In the genomic region with DNA sequence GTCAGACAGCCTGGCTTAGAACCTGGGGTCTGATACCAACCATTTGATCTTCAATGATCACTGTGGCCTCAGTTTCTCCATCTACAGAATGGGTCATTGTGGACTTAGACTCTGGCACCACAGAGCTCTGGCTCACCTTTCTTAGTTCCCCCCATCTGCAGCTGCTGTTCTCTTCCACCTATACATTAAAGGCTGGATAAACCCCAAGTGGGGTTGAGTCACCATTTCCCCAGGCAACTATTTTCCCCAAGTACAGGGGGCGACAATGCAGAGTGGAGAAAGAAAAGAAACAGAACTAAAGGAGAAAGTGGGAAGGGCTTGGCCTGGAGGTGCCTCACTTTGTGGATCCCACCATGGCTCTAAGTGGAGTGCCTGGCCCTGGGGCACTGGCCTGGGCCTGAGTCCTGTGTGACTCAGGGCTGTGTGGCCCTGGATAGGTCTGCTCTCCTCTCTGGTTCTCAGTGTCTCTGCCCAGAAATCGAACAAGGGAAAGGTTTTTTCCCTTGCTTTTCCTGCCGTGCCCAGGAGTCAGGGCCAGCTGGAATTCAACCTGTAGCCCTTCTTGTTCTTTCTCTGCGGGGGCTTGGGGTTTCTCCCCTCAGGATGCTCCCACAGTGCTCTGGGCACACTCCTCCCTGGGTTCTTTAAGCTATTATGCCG, we compare ENCODE assay signal across 19 mouse cellular contexts. TPM values are rescaled to one million over a fixed set of nuclear protein-coding genes. Genes with fewer than 3 reads are reported as not detected.
DNase-seq lines count a peak whose midpoint lies in the region; ATAC-seq lines count a peak whose summit lies in the region.
"Had no signal": no experiment of that assay in that cellular context is flagged by ENCODE, and none has a peak within 500 bp of the region (broad histone marks: within the 10 kb centered on the region; RNA-seq: fewer than 3 reads in every experiment).

No protein-coding gene starts in this region.

- no peak overlapping the region for H3K4me3 ChIP-seq in heart, embryonic 10.5 days
- H3K4me3 ChIP-seq in lung, embryonic 15.5 days = no peak overlapping the region
- no peak overlapping the region for H3K4me3 ChIP-seq in intestine, embryonic 16.5 days (ENCODE audit: low read length)

- intact Hi-C loops in left cerebral cortex, postnatal 25 days (cut with DNase I) = no loop called here

- peaks cover 30% of the 10 kb centered on the region for H3K27me3 ChIP-seq in heart, embryonic 10.5 days (ENCODE audit: insufficient read depth, poor library complexity, severe bottlenecking)
- H3K27me3 ChIP-seq in lung, embryonic 15.5 days = no peaks in the 10 kb centered on the region
- H3K27me3 ChIP-seq in intestine, embryonic 16.5 days (replicated peaks; ENCODE audit: control insufficient read depth, insufficient read depth, low read length) = no peaks in the 10 kb centered on the region

- WGBS in heart, embryonic 10.5 days = 71% methylated on average over 5 of the region's 5 CpGs
- 59% methylated on average over 5 of the region's 5 CpGs for WGBS in lung, embryonic 15.5 days
- 56% methylated on average over 5 of the region's 5 CpGs for WGBS in intestine, embryonic 16.5 days

- H3K9ac ChIP-seq in lung, embryonic 15.5 days = no peak overlapping the region
- no peak overlapping the region for H3K9ac ChIP-seq in intestine, embryonic 16.5 days (ENCODE audit: low read depth, low read length)

- no peak overlapping the region for H3K27ac ChIP-seq in heart, embryonic 10.5 days
- H3K27ac ChIP-seq in lung, embryonic 15.5 days = peak overlapping the region; percentile 20; the same call in 1 of the 2 replicates
- H3K27ac ChIP-seq in intestine, embryonic 16.5 days (ENCODE audit: low read length) = peak overlapping the region; percentile 81

- no peaks in the 10 kb centered on the region for H3K36me3 ChIP-seq in heart, embryonic 10.5 days
- H3K36me3 ChIP-seq in lung, embryonic 15.5 days = no peaks in the 10 kb centered on the region
- H3K36me3 ChIP-seq in intestine, embryonic 16.5 days (ENCODE audit: control insufficient read depth, insufficient read depth, low read length) = no peaks in the 10 kb centered on the region

- ATAC-seq in lung, embryonic 15.5 days (ENCODE audit: borderline replicate concordance, extremely low read depth, low FRiP score, low TSS enrichment) = no peak
- ATAC-seq in intestine, embryonic 16.5 days = peak; percentile 46
- ATAC-seq in granulocyte monocyte progenitor cell, adult 5-6 weeks (replicated peaks; ENCODE audit: poor library complexity, severe bottlenecking) = no peak

- peaks cover 12% of the 10 kb centered on the region for H3K4me1 ChIP-seq in heart, embryonic 10.5 days
- H3K4me1 ChIP-seq in lung, embryonic 15.5 days = peaks cover 38% of the 10 kb centered on the region
- H3K4me1 ChIP-seq in intestine, embryonic 16.5 days (ENCODE audit: control insufficient read depth, insufficient read depth, low read length) = peaks cover 16% of the 10 kb centered on the region

- no peak overlapping the region for H3K4me2 ChIP-seq in lung, embryonic 15.5 days
- H3K4me2 ChIP-seq in intestine, embryonic 16.5 days (ENCODE audit: low read depth, low read length) = no peak overlapping the region

- no peaks in the 10 kb centered on the region for H3K9me3 ChIP-seq in heart, embryonic 10.5 days
- H3K9me3 ChIP-seq in lung, embryonic 15.5 days = no peaks in the 10 kb centered on the region
- H3K9me3 ChIP-seq in intestine, embryonic 16.5 days (ENCODE audit: control insufficient read depth, low read length) = no peaks in the 10 kb centered on the region

- DNase-seq in heart, embryonic 10.5 days (ENCODE audit: low spot score) = peak; percentile 51
- no peak for DNase-seq in heart, adult 9 months (ENCODE audit: low spot score in 2 of 2)
- no peak for DNase-seq in lung, postnatal 10 days
- peak; percentile 54 for DNase-seq in NIH3T3 (ENCODE audit: low read depth)
- no peak for DNase-seq in left cerebral cortex, postnatal 25 days (ENCODE audit: low spot score in 2 of 2)
- DNase-seq: cerebellum, adult 2 months had no signal

RNA-seq across cellular contexts. Expression of gene Ghrhr, which starts 19.0 kb away (rescaled TPM):
- polyA plus RNA-seq in heart, embryonic 10.5 days (2016; fragmentation: Nextera tagmentation; extraction: Ambion mirVana) = not detected in 2 replicates
- 0.09 and 0.10 TPM in 2 replicates for polyA plus RNA-seq in lung, embryonic 15.5 days (2015; fragmentation: Nextera tagmentation; extraction: Ambion mirVana)
- 0.32 and 0.46 TPM in 2 replicates for polyA plus RNA-seq in intestine, embryonic 16.5 days (2015; fragmentation: Nextera tagmentation; extraction: Ambion mirVana)
- not detected in 2 replicates for total RNA-seq in granulocyte monocyte progenitor cell, adult 5-6 weeks (2014; fragmentation: Nextera tagmentation)
- not detected in 2 replicates for total RNA-seq in granulocyte monocyte progenitor cell, adult 5-6 weeks (2017)
- not detected for total RNA-seq in left cerebral cortex, postnatal 25 days (2021)
- total RNA-seq: gastrocnemius, postnatal 36 days; heart, postnatal 14 days; layer of hippocampus, adult 18-20 months; left cerebral cortex, adult 8-10 months; megakaryocyte-erythroid progenitor cell, adult 5-6 weeks; MEL; monocyte, adult 5-6 weeks; neutrophil, adult 5-6 weeks had no signal
- polyA plus RNA-seq: brain, embryonic 14.5 days; cerebellum, adult 2 months; limb, embryonic 14.5 days had no signal

RNA-seq across cellular contexts. Expression of gene Aqp1, which starts 20.9 kb away (rescaled TPM):
- 5.1 and 8.3 TPM in 2 replicates for polyA plus RNA-seq in heart, embryonic 10.5 days (2016; fragmentation: Nextera tagmentation; extraction: Ambion mirVana)
- 48.8 and 57.9 TPM in 2 replicates for polyA plus RNA-seq in lung, embryonic 15.5 days (2015; fragmentation: Nextera tagmentation; extraction: Ambion mirVana)
- 21.8 and 23.2 TPM in 2 replicates for polyA plus RNA-seq in intestine, embryonic 16.5 days (2015; fragmentation: Nextera tagmentation; extraction: Ambion mirVana)
- 0.45 and 1.1 TPM in 2 replicates for total RNA-seq in granulocyte monocyte progenitor cell, adult 5-6 weeks (2014; fragmentation: Nextera tagmentation)
- 1.8 and 3.4 TPM in 2 replicates for total RNA-seq in granulocyte monocyte progenitor cell, adult 5-6 weeks (2017)
- total RNA-seq in left cerebral cortex, postnatal 25 days (2021) = 1 to 10 TPM; 1.3 to 2.5 TPM
- total RNA-seq: monocyte, adult 5-6 weeks had no signal

Comparison
In these comparisons a context has a peak if more than half of its experiments do, and no peak if none do; other contexts are left out.
1. DNase-seq: peak in heart, embryonic 10.5 days (single experiment) and NIH3T3 (single experiment); none in heart, adult 9 months (0 of 2), lung, postnatal 10 days (single experiment) and left cerebral cortex, postnatal 25 days (0 of 2).